Mouse (Mus musculus): Measurements from ENCODE around the gene Pik3r5. TPM values are rescaled to one million over a fixed set of nuclear protein-coding genes. Genes with fewer than 3 reads are reported as not detected.

The Pik3r5 gene
- total and polyA plus RNA-seq, 2 experiments = 0.28 to 0.77 TPM

- H3K27ac ChIP-seq (replicated peaks; ENCODE audit: insufficient read depth, low read depth, low read length) = no peak overlapping the region
- no peaks in the 10 kb centered on the region for H3K36me3 ChIP-seq (ENCODE audit: control insufficient read depth, insufficient read depth, low read length)
- WGBS = 85% methylated on average over 2 of the region's 2 CpGs
- H3K9ac ChIP-seq (ENCODE audit: low read depth, low read length) = no peak overlapping the region
- DNase-seq (ENCODE audit: extremely low read depth, low read depth, low spot score) = no peak
- TF ChIP-seq POLR2A (IDR thresholded peaks at IDR 0.05; ENCODE audit: extremely low read depth, insufficient read depth, low read length) (no peak), CTCF (IDR thresholded peaks at IDR 0.05; ENCODE audit: low read depth, low read length) (no peak)
- no peaks in the 10 kb centered on the region for H3K4me1 ChIP-seq (ENCODE audit: control insufficient read depth, insufficient read depth, low read length)
- peaks cover 8% of the 10 kb centered on the region; the same call in 1 of the 2 replicates for H3K27me3 ChIP-seq (ENCODE audit: control insufficient read depth, insufficient read depth, low read length)
- H3K79me2 ChIP-seq (ENCODE audit: control insufficient read depth, insufficient read depth, low read length) = no peaks in the 10 kb centered on the region
- no peak overlapping the region for H3K4me3 ChIP-seq (ENCODE audit: insufficient read depth, low read depth, low read length)
Observed at GRCm38 (mm10) chr11:68434697-68435096, 2.8 kb downstream of the Pik3r5 start.

- Histone ChIP-seq H3K36me3 (ENCODE audit: control insufficient read depth, insufficient read depth, low read length) (no peaks in the 10 kb centered on the region), H3K4me3 (ENCODE audit: insufficient read depth, low read depth, low read length) (no peak overlapping the region), H3K27ac (replicated peaks; ENCODE audit: insufficient read depth, low read depth, low read length) (no peak overlapping the region), H3K79me2 (ENCODE audit: control insufficient read depth, insufficient read depth, low read length) (no peaks in the 10 kb centered on the region), H3K27me3 (ENCODE audit: control insufficient read depth, insufficient read depth, low read length) (peaks cover 8% of the 10 kb centered on the region; the same call in 1 of the 2 replicates), H3K9ac (ENCODE audit: low read depth, low read length) (no peak overlapping the region), H3K4me1 (ENCODE audit: control insufficient read depth, insufficient read depth, low read length) (no peaks in the 10 kb centered on the region)
- 87% methylated on average over 4 of the region's 4 CpGs for WGBS
- no peak for TF ChIP-seq POLR2A (IDR thresholded peaks at IDR 0.05; ENCODE audit: extremely low read depth, insufficient read depth, low read length)
- TF ChIP-seq CTCF (IDR thresholded peaks at IDR 0.05; ENCODE audit: low read depth, low read length) = no peak
- no peak for DNase-seq (ENCODE audit: extremely low read depth, low read depth, low spot score)
Observed at GRCm38 (mm10) chr11:68435601-68436000, 3.7 kb downstream of the Pik3r5 start.

- no peak overlapping the region for H3K4me3 ChIP-seq (ENCODE audit: insufficient read depth, low read depth, low read length)
- TF ChIP-seq CTCF (IDR thresholded peaks at IDR 0.05; ENCODE audit: low read depth, low read length) (no peak), POLR2A (IDR thresholded peaks at IDR 0.05; ENCODE audit: extremely low read depth, insufficient read depth, low read length) (no peak)
- H3K79me2 ChIP-seq (ENCODE audit: control insufficient read depth, insufficient read depth, low read length) = no peaks in the 10 kb centered on the region
- no peaks in the 10 kb centered on the region for H3K36me3 ChIP-seq (ENCODE audit: control insufficient read depth, insufficient read depth, low read length)
- H3K4me1 ChIP-seq (ENCODE audit: control insufficient read depth, insufficient read depth, low read length) = no peaks in the 10 kb centered on the region
- WGBS = 81% methylated on average over 5 of the region's 5 CpGs
- H3K9ac ChIP-seq (ENCODE audit: low read depth, low read length) = no peak overlapping the region
- no peak for DNase-seq (ENCODE audit: extremely low read depth, low read depth, low spot score)
- H3K27ac ChIP-seq (replicated peaks; ENCODE audit: insufficient read depth, low read depth, low read length) = no peak overlapping the region
- H3K27me3 ChIP-seq (ENCODE audit: control insufficient read depth, insufficient read depth, low read length) = peaks cover 8% of the 10 kb centered on the region; the same call in 1 of the 2 replicates
Observed at GRCm38 (mm10) chr11:68436376-68436775, 4.5 kb downstream of the Pik3r5 start.

GRCm38 (mm10) chr11:68440100-68440499 is 8.2 kb downstream of the Pik3r5 start:
- Histone ChIP-seq H3K79me2 (ENCODE audit: control insufficient read depth, insufficient read depth, low read length) (no peaks in the 10 kb centered on the region), H3K27ac (replicated peaks; ENCODE audit: insufficient read depth, low read depth, low read length) (no peak overlapping the region), H3K9ac (ENCODE audit: low read depth, low read length) (no peak overlapping the region), H3K27me3 (ENCODE audit: control insufficient read depth, insufficient read depth, low read length) (peaks cover 2% of the 10 kb centered on the region; the same call in 1 of the 2 replicates), H3K4me1 (ENCODE audit: control insufficient read depth, insufficient read depth, low read length) (no peaks in the 10 kb centered on the region; the same call in 1 of the 2 replicates), H3K4me3 (ENCODE audit: insufficient read depth, low read depth, low read length) (no peak overlapping the region), H3K36me3 (ENCODE audit: control insufficient read depth, insufficient read depth, low read length) (no peaks in the 10 kb centered on the region)
- 71% methylated on average over 9 of the region's 9 CpGs for WGBS
- DNase-seq (ENCODE audit: extremely low read depth, low read depth, low spot score) = no peak
- TF ChIP-seq POLR2A (IDR thresholded peaks at IDR 0.05; ENCODE audit: extremely low read depth, insufficient read depth, low read length) = no peak
- TF ChIP-seq CTCF (IDR thresholded peaks at IDR 0.05; ENCODE audit: low read depth, low read length) = no peak

- Histone ChIP-seq H3K36me3 (ENCODE audit: control insufficient read depth, insufficient read depth, low read length) (no peaks in the 10 kb centered on the region), H3K4me3 (ENCODE audit: insufficient read depth, low read depth, low read length) (no peak overlapping the region), H3K79me2 (ENCODE audit: control insufficient read depth, insufficient read depth, low read length) (no peaks in the 10 kb centered on the region), H3K27ac (replicated peaks; ENCODE audit: insufficient read depth, low read depth, low read length) (no peak overlapping the region), H3K4me1 (ENCODE audit: control insufficient read depth, insufficient read depth, low read length) (no peaks in the 10 kb centered on the region; the same call in 1 of the 2 replicates), H3K27me3 (ENCODE audit: control insufficient read depth, insufficient read depth, low read length) (no peaks in the 10 kb centered on the region; the same call in 1 of the 2 replicates), H3K9ac (ENCODE audit: low read depth, low read length) (no peak overlapping the region)
- WGBS = 59% methylated on average over 5 of the region's 5 CpGs
- no peak for DNase-seq (ENCODE audit: extremely low read depth, low read depth, low spot score)
- TF ChIP-seq POLR2A (IDR thresholded peaks at IDR 0.05; ENCODE audit: extremely low read depth, insufficient read depth, low read length) = no peak
- no peak for TF ChIP-seq CTCF (IDR thresholded peaks at IDR 0.05; ENCODE audit: low read depth, low read length)
Observed at GRCm38 (mm10) chr11:68440965-68441364, 9.0 kb downstream of the Pik3r5 start.

- H3K79me2 ChIP-seq (ENCODE audit: control insufficient read depth, insufficient read depth, low read length) = no peaks in the 10 kb centered on the region
- WGBS = 77% methylated on average over 8 of the region's 8 CpGs
- no peak overlapping the region for H3K27ac ChIP-seq (replicated peaks; ENCODE audit: insufficient read depth, low read depth, low read length)
- H3K4me1 ChIP-seq (ENCODE audit: control insufficient read depth, insufficient read depth, low read length) = no peaks in the 10 kb centered on the region; the same call in 1 of the 2 replicates
- H3K36me3 ChIP-seq (ENCODE audit: control insufficient read depth, insufficient read depth, low read length) = no peaks in the 10 kb centered on the region
- H3K27me3 ChIP-seq (ENCODE audit: control insufficient read depth, insufficient read depth, low read length) = no peaks in the 10 kb centered on the region; the same call in 1 of the 2 replicates
- no peak for DNase-seq (ENCODE audit: extremely low read depth, low read depth, low spot score)
- H3K4me3 ChIP-seq (ENCODE audit: insufficient read depth, low read depth, low read length) = no peak overlapping the region
- TF ChIP-seq POLR2A (IDR thresholded peaks at IDR 0.05; ENCODE audit: extremely low read depth, insufficient read depth, low read length) = no peak
- no peak for TF ChIP-seq CTCF (IDR thresholded peaks at IDR 0.05; ENCODE audit: low read depth, low read length)
- no peak overlapping the region for H3K9ac ChIP-seq (ENCODE audit: low read depth, low read length)
Observed at GRCm38 (mm10) chr11:68442346-68442745, 10.4 kb downstream of the Pik3r5 start.
